Mouse (Mus musculus): ENCODE measurements at regions not wholly inside any gene's neighbourhood (a gene's known extent, or its start where the extent isn't known, plus 50 kb on each side); places are given as distances from the start of the nearest gene placed in this dataset.

- Histone ChIP-seq H3K4me3 (no peak overlapping the region), H3K9ac (no peak overlapping the region), H3K27me3 (no peaks in the 10 kb centered on the region), H3K27ac (no peak overlapping the region), H3K36me3 (ENCODE audit: poor library complexity, severe bottlenecking) (no peaks in the 10 kb centered on the region), H3K4me2 (no peak overlapping the region), H3K9me3 (replicated peaks) (no peaks in the 10 kb centered on the region), H3K4me1 (no peaks in the 10 kb centered on the region)
- WGBS = 83% methylated on average over 1 of the region's 1 CpGs
- ATAC-seq = no peak
These were observed 64.1 kb upstream of the Slc38a2 start for GRCm38 (mm10) chr15:96763611-96764010.

- Histone ChIP-seq H3K4me2 (no peak overlapping the region), H3K27ac (no peak overlapping the region), H3K9ac (no peak overlapping the region), H3K4me3 (no peak overlapping the region), H3K4me1 (no peaks in the 10 kb centered on the region), H3K9me3 (replicated peaks) (no peaks in the 10 kb centered on the region), H3K36me3 (ENCODE audit: poor library complexity, severe bottlenecking) (no peaks in the 10 kb centered on the region), H3K27me3 (no peaks in the 10 kb centered on the region)
- WGBS = 31% methylated on average over 13 of the region's 13 CpGs
- ATAC-seq = no peak
These were observed 59.8 kb upstream of the Slc38a2 start for GRCm38 (mm10) chr15:96759078-96759995.

- WGBS = 94% methylated on average over 9 of the region's 9 CpGs
- Histone ChIP-seq H3K36me3 (ENCODE audit: poor library complexity, severe bottlenecking) (no peaks in the 10 kb centered on the region), H3K27me3 (no peaks in the 10 kb centered on the region), H3K9me3 (replicated peaks) (no peaks in the 10 kb centered on the region), H3K4me3 (no peak overlapping the region), H3K4me1 (no peaks in the 10 kb centered on the region), H3K4me2 (no peak overlapping the region), H3K9ac (no peak overlapping the region), H3K27ac (no peak overlapping the region)
- ATAC-seq = no peak
These were observed 58.1 kb upstream of the Slc38a2 start for GRCm38 (mm10) chr15:96757446-96758198.

GRCm38 (mm10) chr15:96756456-96756855 lies 56.9 kb upstream of the Slc38a2 start:
- Histone ChIP-seq H3K27ac (no peak overlapping the region), H3K4me3 (no peak overlapping the region), H3K9me3 (replicated peaks) (no peaks in the 10 kb centered on the region), H3K4me2 (no peak overlapping the region), H3K9ac (no peak overlapping the region), H3K36me3 (ENCODE audit: poor library complexity, severe bottlenecking) (no peaks in the 10 kb centered on the region), H3K4me1 (no peaks in the 10 kb centered on the region), H3K27me3 (no peaks in the 10 kb centered on the region)
- no peak for ATAC-seq
- WGBS = 81% methylated on average over 7 of the region's 7 CpGs

GRCm38 (mm10) chr15:96755951-96756350 lies 56.4 kb upstream of the Slc38a2 start:
- 79% methylated on average over 6 of the region's 6 CpGs for WGBS
- H3K27ac ChIP-seq = no peak overlapping the region

GRCm38 (mm10) chr15:96755322-96755942 lies 55.9 kb upstream of the Slc38a2 start:
- Histone ChIP-seq H3K36me3 (ENCODE audit: poor library complexity, severe bottlenecking) (no peaks in the 10 kb centered on the region), H3K27ac (no peak overlapping the region), H3K4me1 (no peaks in the 10 kb centered on the region), H3K4me3 (no peak overlapping the region), H3K9ac (no peak overlapping the region), H3K27me3 (no peaks in the 10 kb centered on the region), H3K9me3 (replicated peaks) (no peaks in the 10 kb centered on the region), H3K4me2 (no peak overlapping the region)
- 86% methylated on average over 13 of the region's 13 CpGs for WGBS
- ATAC-seq = no peak

More at GRCm38 (mm10) chr15:96755951-96756350, 56.4 kb upstream of the Slc38a2 start:
- H3K9ac ChIP-seq = no peak overlapping the region
- no peaks in the 10 kb centered on the region for H3K36me3 ChIP-seq (ENCODE audit: poor library complexity, severe bottlenecking)
- H3K9me3 ChIP-seq (replicated peaks) = no peaks in the 10 kb centered on the region
- H3K27me3 ChIP-seq = no peaks in the 10 kb centered on the region
- H3K4me3 ChIP-seq = no peak overlapping the region
- no peak overlapping the region for H3K4me2 ChIP-seq
- H3K4me1 ChIP-seq = no peaks in the 10 kb centered on the region
- ATAC-seq = no peak

- 95% methylated on average over 5 of the region's 5 CpGs for WGBS
- no peak for ATAC-seq
- no peak overlapping the region for H3K9ac ChIP-seq
These were observed 54.5 kb upstream of the Slc38a2 start for GRCm38 (mm10) chr15:96754079-96754478.

GRCm38 (mm10) chr15:96752719-96753118 lies 53.2 kb upstream of the Slc38a2 start:
- no peak for ATAC-seq
- H3K27ac ChIP-seq = no peak overlapping the region
- H3K4me1 ChIP-seq = 0 out of 2 replicates have a peak, but pooled peaks cover 3% of the 10 kb centered on the region
- H3K4me3 ChIP-seq = no peak overlapping the region
- no peak overlapping the region for H3K4me2 ChIP-seq
- no peaks in the 10 kb centered on the region for H3K27me3 ChIP-seq
- no peak overlapping the region for H3K9ac ChIP-seq
- no peaks in the 10 kb centered on the region for H3K9me3 ChIP-seq (replicated peaks)
- WGBS = 94% methylated on average over 8 of the region's 8 CpGs
- no peaks in the 10 kb centered on the region for H3K36me3 ChIP-seq (ENCODE audit: poor library complexity, severe bottlenecking)

More at GRCm38 (mm10) chr15:96754079-96754478, 54.5 kb upstream of the Slc38a2 start:
- H3K27me3 ChIP-seq = no peaks in the 10 kb centered on the region
- H3K27ac ChIP-seq = no peak overlapping the region
- no peaks in the 10 kb centered on the region for H3K36me3 ChIP-seq (ENCODE audit: poor library complexity, severe bottlenecking)
- 0 out of 2 replicates have a peak, but pooled peaks cover 3% of the 10 kb centered on the region for H3K4me1 ChIP-seq
- H3K4me2 ChIP-seq = no peak overlapping the region
- no peaks in the 10 kb centered on the region for H3K9me3 ChIP-seq (replicated peaks)
- no peak overlapping the region for H3K4me3 ChIP-seq

GRCm38 (mm10) chr15:96752062-96752358 lies 52.5 kb upstream of the Slc38a2 start:
- ATAC-seq = no peak
- Histone ChIP-seq H3K4me2 (no peak overlapping the region), H3K27me3 (no peaks in the 10 kb centered on the region), H3K4me1 (0 out of 2 replicates have a peak, but pooled peaks cover 3% of the 10 kb centered on the region), H3K4me3 (no peak overlapping the region), H3K36me3 (ENCODE audit: poor library complexity, severe bottlenecking) (no peaks in the 10 kb centered on the region), H3K9me3 (replicated peaks) (no peaks in the 10 kb centered on the region), H3K27ac (no peak overlapping the region), H3K9ac (no peak overlapping the region)
- 85% methylated on average over 3 of the region's 3 CpGs for WGBS

GRCm38 (mm10) chr15:96751243-96752061 lies 51.9 kb upstream of the Slc38a2 start:
- Histone ChIP-seq H3K27me3 (no peaks in the 10 kb centered on the region), H3K4me2 (no peak overlapping the region), H3K4me1 (0 out of 2 replicates have a peak, but pooled peaks cover 3% of the 10 kb centered on the region), H3K9me3 (replicated peaks) (no peaks in the 10 kb centered on the region), H3K9ac (no peak overlapping the region), H3K4me3 (no peak overlapping the region), H3K27ac (no peak overlapping the region), H3K36me3 (ENCODE audit: poor library complexity, severe bottlenecking) (no peaks in the 10 kb centered on the region)
- no peak for ATAC-seq
- 89% methylated on average over 13 of the region's 13 CpGs for WGBS

GRCm38 (mm10) chr15:96749534-96750256 lies 50.2 kb upstream of the Slc38a2 start:
- ATAC-seq = no peak
- no peaks in the 10 kb centered on the region for H3K36me3 ChIP-seq (ENCODE audit: poor library complexity, severe bottlenecking)
- H3K27me3 ChIP-seq = no peaks in the 10 kb centered on the region
- H3K27ac ChIP-seq = 0 out of 2 replicates have a peak overlapping the region, but pooled peaks have one; percentile 15
- WGBS = 79% methylated on average over 9 of the region's 9 CpGs
- 0 out of 2 replicates have a peak, but pooled peaks cover 3% of the 10 kb centered on the region for H3K4me1 ChIP-seq
- no peak overlapping the region for H3K9ac ChIP-seq
- no peaks in the 10 kb centered on the region for H3K9me3 ChIP-seq (replicated peaks)
- no peak overlapping the region for H3K4me2 ChIP-seq
- H3K4me3 ChIP-seq = no peak overlapping the region

All from forebrain, embryonic 13.5 days (tissue).